Mouse (Mus musculus): ENCODE measurements around the gene Olfr1423. TPM values are rescaled to one million over a fixed set of nuclear protein-coding genes. Genes with fewer than 3 reads are reported as not detected.

Olfr1423 gene
- total RNA-seq, 4 experiments from 2014 or later = not detected

Other genes starting within 250 kb of the Olfr1423 start
- gene Stx3, start 221.9 kb downstream of the Olfr1423 start, total RNA-seq (2022) = 10 to 100 TPM; 27.7 to 33.8 (median 29.7) TPM
- gene Olfr1417, start 202.1 kb downstream of the Olfr1423 start, total RNA-seq (2022) = not detected
- not detected for gene Olfr1418, start 180.3 kb downstream of the Olfr1423 start, total RNA-seq (2022)
- under 1 TPM in 1 of 4 experiments, not detected in 3; 0.13 TPM for gene Olfr1419, start 166.2 kb downstream of the Olfr1423 start, total RNA-seq (2022)
- gene Olfr1420, start 154.8 kb downstream of the Olfr1423 start, total RNA-seq (2022) = not detected
- 10 to 100 TPM; 19.4 to 22.9 (median 21.1) TPM for gene Patl1, start 128.9 kb downstream of the Olfr1423 start, total RNA-seq (2022)
- gene Osbp, start 75.4 kb downstream of the Olfr1423 start, total RNA-seq (2022) = 10 to 100 TPM; 56.8 to 62.7 (median 59.6) TPM
- not detected for gene Olfr1424, start 21.4 kb upstream of the Olfr1423 start, total RNA-seq (2022)
- gene Olfr1425, start 36.4 kb upstream of the Olfr1423 start, total RNA-seq (2022) = not detected
- gene Olfr1426, start 50.7 kb upstream of the Olfr1423 start, total RNA-seq (2022) = not detected
- gene Olfr1427, start 62.0 kb upstream of the Olfr1423 start, total RNA-seq (2022) = not detected
- not detected for gene Olfr1428, start 74.6 kb upstream of the Olfr1423 start, total RNA-seq (2022)
- not detected for gene Olfr76, start 81.9 kb upstream of the Olfr1423 start, total RNA-seq (2022)
- gene Olfr1555-ps1, start 128.8 kb upstream of the Olfr1423 start, total RNA-seq (2022) = not detected
- gene Olfr1431, start 159.3 kb upstream of the Olfr1423 start, total RNA-seq (2022) = not detected
- not detected for gene Olfr1432, start 191.3 kb upstream of the Olfr1423 start, total RNA-seq (2022)
- gene Olfr262, start 200.3 kb upstream of the Olfr1423 start, total RNA-seq (2022) = not detected
- not detected for gene Olfr235, start 219.7 kb upstream of the Olfr1423 start, total RNA-seq (2022)
- not detected for gene Olfr1434, start 238.5 kb upstream of the Olfr1423 start, total RNA-seq (2022)